Mouse (Mus musculus) bone marrow macrophage, adult 2 months (primary cell): ENCODE data around the gene Bet1.

Experiments
- CTCF ChIP-seq: IDR thresholded peaks from 2 replicates; pipeline ENCODE4 v1.5.1; 2012; ENCODE audit warnings: low read depth, mild to moderate bottlenecking, low read length, moderate library complexity
- POLR2A ChIP-seq: IDR thresholded peaks from 2 replicates; pipeline ENCODE4 v1.6.1; 2012; ENCODE audit warnings: mild to moderate bottlenecking, low read depth, low read length, borderline replicate concordance

DNA sequence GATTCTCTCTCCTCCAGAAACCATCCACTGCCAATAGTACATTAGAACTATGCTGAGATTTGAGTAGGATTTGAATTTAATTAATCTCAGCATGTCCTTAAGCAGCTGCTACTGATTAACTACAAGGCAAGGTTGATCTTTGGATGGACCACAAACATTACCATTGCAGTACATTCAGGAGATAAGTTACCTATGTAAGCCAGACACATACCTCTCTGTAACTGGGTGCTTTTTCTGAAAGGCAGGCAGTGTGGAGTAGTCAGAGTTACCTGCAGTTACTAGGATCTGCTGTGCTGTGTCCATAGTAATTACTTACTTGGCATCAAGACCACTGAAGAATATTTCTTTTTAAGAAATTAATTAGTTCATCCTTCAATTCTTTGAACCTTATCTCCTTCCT lies 17.1 kb downstream of the Bet1 start:
- TF ChIP-seq CTCF, result no peak
- TF ChIP-seq POLR2A, result no peak
